Mouse (Mus musculus) erythroblast, adult 5-6 weeks (primary cell): Measurements from ENCODE around the gene Gpi1. TPM values are rescaled to one million over a fixed set of nuclear protein-coding genes. Genes with fewer than 3 reads are reported as not detected.

Source experiments
- total RNA-seq, 2 experiments: library from RNA; stranded (forward) in 1 of 2; stranded (reverse) in 1 of 2; fragments of 150-400 nt in 1 of 2; fragments of 200-764, 138-1000 nt in 1 of 2; gene quantifications; 2 replicates each; pipeline versions ENCODE4 v1.2.3 to v1.2.4; 2015 to 2017; ENCODE audit warnings: low replicate concordance in 2 of 2

Gene Gpi1
- total RNA-seq, 2 experiments from 2014 or later = 199 to 310 TPM

Other genes starting within 250 kb of the Gpi1 start
- gene Scgb2b27, start 216.4 kb downstream of the Gpi1 start, total RNA-seq (2015; ENCODE audit: low replicate concordance) = 1.5 TPM in 1 of 2 replicates, not detected in the other
- not detected in 2 replicates for gene Scgb2b27, start 216.4 kb downstream of the Gpi1 start, total RNA-seq (2017; ENCODE audit: low replicate concordance)
- gene Scgb1b27, start 208.9 kb downstream of the Gpi1 start, total RNA-seq (2015; ENCODE audit: low replicate concordance) = not detected in 2 replicates
- not detected in 2 replicates for gene Scgb1b27, start 208.9 kb downstream of the Gpi1 start, total RNA-seq (2017; ENCODE audit: low replicate concordance)
- not detected in 2 replicates for gene Scgb1b30, start 134.9 kb downstream of the Gpi1 start, total RNA-seq (2015; ENCODE audit: low replicate concordance)
- gene Scgb1b30, start 134.9 kb downstream of the Gpi1 start, total RNA-seq (2017; ENCODE audit: low replicate concordance) = not detected in 2 replicates
- gene Wtip, start 97.1 kb downstream of the Gpi1 start, total RNA-seq (2015; ENCODE audit: low replicate concordance) = not detected in 2 replicates
- not detected in 2 replicates for gene Wtip, start 97.1 kb downstream of the Gpi1 start, total RNA-seq (2017; ENCODE audit: low replicate concordance)
- gene Uba2, start 60.7 kb downstream of the Gpi1 start, total RNA-seq (2015; ENCODE audit: low replicate concordance) = 35.2 and 65.0 TPM in 2 replicates
- gene Uba2, start 60.7 kb downstream of the Gpi1 start, total RNA-seq (2017; ENCODE audit: low replicate concordance) = 49.3 and 70.3 TPM in 2 replicates
- gene Pdcd2l, start 33.7 kb downstream of the Gpi1 start, total RNA-seq (2015; ENCODE audit: low replicate concordance) = 9.0 and 11.5 TPM in 2 replicates
- gene Pdcd2l, start 33.7 kb downstream of the Gpi1 start, total RNA-seq (2017; ENCODE audit: low replicate concordance) = 1.7 and 5.0 TPM in 2 replicates
- gene Gm6096, start 20.7 kb upstream of the Gpi1 start, total RNA-seq (2015; ENCODE audit: low replicate concordance) = not detected in 2 replicates
- 2.0 TPM in 1 of 2 replicates, not detected in the other for gene Gm6096, start 20.7 kb upstream of the Gpi1 start, total RNA-seq (2017; ENCODE audit: low replicate concordance)
- 148 and 159 TPM in 2 replicates for gene 4931406P16Rik, start 83.2 kb upstream of the Gpi1 start, total RNA-seq (2015; ENCODE audit: low replicate concordance)
- gene 4931406P16Rik, start 83.2 kb upstream of the Gpi1 start, total RNA-seq (2017; ENCODE audit: low replicate concordance) = 140 and 157 TPM in 2 replicates
- 54.0 and 54.3 TPM in 2 replicates for gene Lsm14a, start 163.0 kb upstream of the Gpi1 start, total RNA-seq (2015; ENCODE audit: low replicate concordance)
- gene Lsm14a, start 163.0 kb upstream of the Gpi1 start, total RNA-seq (2017; ENCODE audit: low replicate concordance) = 52.1 and 84.2 TPM in 2 replicates